Mouse (Mus musculus) regulatory T cell (primary cell): Measurements from ENCODE around the gene Stard13.

ENCODE experiments used
- in situ Hi-C: fragments of 300-600 bp; cut with MboI, MseI; formaldehyde crosslinking; loops from one replicate; pipeline ENCODE4 v1.15.1; 2025; ENCODE audit warnings: high pct_unique_total_duplicates

The Stard13 gene

GRCm38 (mm10) chr5:151233400-151234031 is at the start of gene Stard13:
Stard13 (minus strand) TSS chr5:151233836.
- in situ Hi-C loops = no loop called here

- in situ Hi-C loops = no loop called here
Observed at GRCm38 (mm10) chr5:151279531-151279930, 45.9 kb upstream of the Stard13 start.

GRCm38 (mm10) chr5:151277927-151278326 is 44.3 kb upstream of the Stard13 start:
- in situ Hi-C loops = no loop called here

GRCm38 (mm10) chr5:151275986-151276385 is 42.4 kb upstream of the Stard13 start:
- in situ Hi-C loops = no loop called here

- in situ Hi-C loops = no loop called here
Observed at GRCm38 (mm10) chr5:151274265-151274664, 40.6 kb upstream of the Stard13 start.

GRCm38 (mm10) chr5:151270815-151271214 is 37.2 kb upstream of the Stard13 start:
- in situ Hi-C loops = no loop called here

- in situ Hi-C loops = no loop called here
Observed at GRCm38 (mm10) chr5:151266896-151267634, 33.4 kb upstream of the Stard13 start.

- in situ Hi-C loops = no loop called here
Observed at GRCm38 (mm10) chr5:151261558-151261957, 27.9 kb upstream of the Stard13 start.

GRCm38 (mm10) chr5:151252213-151252612 is 18.6 kb upstream of the Stard13 start:
- in situ Hi-C loops = no loop called here

GRCm38 (mm10) chr5:151251656-151252055 is 18.0 kb upstream of the Stard13 start:
- in situ Hi-C loops = no loop called here

GRCm38 (mm10) chr5:151248671-151249620 is 15.3 kb upstream of the Stard13 start:
- in situ Hi-C loops = no loop called here

- in situ Hi-C loops = no loop called here
Observed at GRCm38 (mm10) chr5:151248084-151248483, 14.4 kb upstream of the Stard13 start.

- in situ Hi-C loops = no loop called here
Observed at GRCm38 (mm10) chr5:151247115-151247875, 13.7 kb upstream of the Stard13 start.

- in situ Hi-C loops = no loop called here
Observed at GRCm38 (mm10) chr5:151246287-151246686, 12.7 kb upstream of the Stard13 start.

GRCm38 (mm10) chr5:151245571-151245970 is 11.9 kb upstream of the Stard13 start:
- in situ Hi-C loops = no loop called here

GRCm38 (mm10) chr5:151238730-151239129 is 5.1 kb upstream of the Stard13 start:
- in situ Hi-C loops = no loop called here

- in situ Hi-C loops = no loop called here
Observed at GRCm38 (mm10) chr5:151236411-151236810, 2.8 kb upstream of the Stard13 start.

- in situ Hi-C loops = no loop called here
Observed at GRCm38 (mm10) chr5:151232576-151233299, 898 bp downstream of the Stard13 start.

- in situ Hi-C loops = no loop called here
Observed at GRCm38 (mm10) chr5:151231861-151232260, 1.8 kb downstream of the Stard13 start.

- in situ Hi-C loops = no loop called here
Observed at GRCm38 (mm10) chr5:151231411-151231810, 2.2 kb downstream of the Stard13 start.

- in situ Hi-C loops = no loop called here
Observed at GRCm38 (mm10) chr5:151230427-151230826, 3.2 kb downstream of the Stard13 start.
